Comparison of ENCODE assay signal across 8 mouse cellular contexts in genomic region chr1:59914799-59915198, GRCm38 (mm10). TPM values are rescaled to one million over a fixed set of nuclear protein-coding genes. Genes with fewer than 3 reads are reported as not detected.
DNase-seq lines count a peak whose midpoint lies in the region; ATAC-seq and TF ChIP-seq lines count a peak whose summit lies in the region.
"Had no signal": no experiment of that assay in that cellular context is flagged by ENCODE, and none has a peak within 500 bp of the region (broad histone marks: within the 10 kb centered on the region; RNA-seq: fewer than 3 reads in every experiment).

No protein-coding gene starts in this region.

- H3K4me1 ChIP-seq in lung, adult 2 months (ENCODE audit: control insufficient read depth, insufficient read depth, low read length): peaks cover 20% of the 10 kb centered on the region
- H3K4me1 ChIP-seq in forebrain, embryonic 10.5 days: peaks cover 30% of the 10 kb centered on the region
- peaks cover 25% of the 10 kb centered on the region for H3K4me1 ChIP-seq in limb, embryonic 12.5 days (replicated peaks)
- peaks cover 30% of the 10 kb centered on the region for H3K4me1 ChIP-seq in neural tube, embryonic 15.5 days

- H3K9ac ChIP-seq in limb, embryonic 12.5 days (replicated peaks): no peak overlapping the region
- H3K9ac ChIP-seq in neural tube, embryonic 15.5 days (replicated peaks): peak overlapping the region; percentile 98

- H3K9me3 ChIP-seq in forebrain, embryonic 10.5 days: no peaks in the 10 kb centered on the region
- no peaks in the 10 kb centered on the region for H3K9me3 ChIP-seq in limb, embryonic 12.5 days
- no peaks in the 10 kb centered on the region for H3K9me3 ChIP-seq in neural tube, embryonic 15.5 days (replicated peaks)

- H3K4me3 ChIP-seq in lung, adult 2 months (replicated peaks; ENCODE audit: extremely low read depth, low read depth, low read length): peak overlapping the region; percentile 66
- H3K4me3 ChIP-seq in forebrain, embryonic 10.5 days: peak overlapping the region; percentile 99
- H3K4me3 ChIP-seq in limb, embryonic 12.5 days (replicated peaks): peak overlapping the region; percentile 99
- peak overlapping the region; percentile 99 for H3K4me3 ChIP-seq in neural tube, embryonic 15.5 days (replicated peaks)

- H3K27me3 ChIP-seq in forebrain, embryonic 10.5 days (ENCODE audit: poor library complexity, severe bottlenecking): no peaks in the 10 kb centered on the region
- no peaks in the 10 kb centered on the region for H3K27me3 ChIP-seq in limb, embryonic 12.5 days
- H3K27me3 ChIP-seq in neural tube, embryonic 15.5 days (replicated peaks): no peaks in the 10 kb centered on the region

- TF ChIP-seq CTCF in lung, adult 2 months (IDR thresholded peaks at IDR 0.05; ENCODE audit: insufficient read depth, low read length): no peak

- no peak for ATAC-seq in limb, embryonic 12.5 days (ENCODE audit: insufficient number of reproducible peaks, insufficient read depth, low FRiP score, low TSS enrichment, low read depth)
- no peak for ATAC-seq in neural tube, embryonic 15.5 days (ENCODE audit: low FRiP score)
- ATAC-seq: inflammation-experienced regulatory T-cells, adult 6 months had no signal

- H3K27ac ChIP-seq in forebrain, embryonic 10.5 days: no peak overlapping the region
- no peak overlapping the region for H3K27ac ChIP-seq in limb, embryonic 12.5 days
- no peak overlapping the region for H3K27ac ChIP-seq in neural tube, embryonic 15.5 days (replicated peaks)

- no peaks in the 10 kb centered on the region for H3K36me3 ChIP-seq in forebrain, embryonic 10.5 days (replicated peaks)
- H3K36me3 ChIP-seq in limb, embryonic 12.5 days: no peaks in the 10 kb centered on the region
- H3K36me3 ChIP-seq in neural tube, embryonic 15.5 days: no peaks in the 10 kb centered on the region

- no peak for DNase-seq in lung, adult 2 months
- no peak for DNase-seq in lung, postnatal 14 days
- DNase-seq in forebrain, embryonic 10.5 days (ENCODE audit: extremely low spot score, low spot score): no peak
- no peak for DNase-seq in embryo, embryonic 11 days
- no peak for DNase-seq in urinary bladder, adult 18-20 months (ENCODE audit: low spot score in 2 of 2)

- 13% methylated on average over 3 of the region's 3 CpGs for WGBS in lung, adult 2 months
- 85% methylated on average over 3 of the region's 3 CpGs for WGBS in forebrain, embryonic 10.5 days
- WGBS in limb, embryonic 12.5 days: 77% methylated on average over 3 of the region's 3 CpGs
- WGBS in neural tube, embryonic 15.5 days: 73% methylated on average over 3 of the region's 3 CpGs

- no peak for TF ChIP-seq POLR2A in lung, adult 2 months (IDR thresholded peaks at IDR 0.05; ENCODE audit: borderline replicate concordance, extremely low read depth, low read depth, low read length)

- H3K4me2 ChIP-seq in limb, embryonic 12.5 days: peak overlapping the region; percentile 63
- peak overlapping the region; percentile 72 for H3K4me2 ChIP-seq in neural tube, embryonic 15.5 days

RNA-seq across cellular contexts. Expression of gene Fam117b, which starts 2.0 kb away (rescaled TPM):
- 18.8 and 28.6 TPM in 2 replicates for polyA plus RNA-seq in lung, adult 2 months (2012; rRNA removed)
- 9.1 TPM in 2 replicates for polyA plus RNA-seq in forebrain, embryonic 10.5 days (2016; fragmentation: Nextera tagmentation; extraction: Ambion mirVana)
- polyA plus RNA-seq in limb, embryonic 12.5 days (2016; fragmentation: Nextera tagmentation; extraction: Ambion mirVana): 17.6 and 19.0 TPM in 2 replicates
- 27.4 and 33.1 TPM in 2 replicates for polyA plus RNA-seq in neural tube, embryonic 15.5 days (2015; fragmentation: Nextera tagmentation; extraction: Ambion mirVana)
